In genomic region chr5:7922751-7923150, GRCm38 (mm10) we compare ENCODE assay signal across 12 mouse cellular contexts. TPM values are rescaled to one million over a fixed set of nuclear protein-coding genes. Genes with fewer than 3 reads are reported as not detected.
"Had no signal": no experiment of that assay in that cellular context is flagged by ENCODE, and none has a peak within 500 bp of the region (broad histone marks: within the 10 kb centered on the region; RNA-seq: fewer than 3 reads in every experiment).

No protein-coding gene starts in this region.

- DNase-seq: right cerebral cortex, adult 18-20 months; right cerebral cortex, postnatal 14 days; right cerebral cortex, postnatal 25 days; right cerebral cortex, postnatal 4 days; spleen, adult 18-20 months; thymus, adult 18-20 months; thymus, adult 2 months; thymus, postnatal 14 days; thymus, postnatal 25 days; thymus, postnatal 36 days; thymus, postnatal 4 days had no signal

RNA-seq across cellular contexts. Expression of gene Steap4, which starts 37.5 kb away (rescaled TPM):
- polyA plus RNA-seq: neural tube, embryonic 14.5 days had no signal
